Mouse (Mus musculus): ENCODE data around the gene Gm20696. TPM values are rescaled to one million over a fixed set of nuclear protein-coding genes. Genes with fewer than 3 reads are reported as not detected.

Gm20696 gene
- polyA plus RNA-seq, 3 experiments from 2014 or later, result 0.88 to 21.2 (median 18.7) TPM

- no peak for ATAC-seq
Observed at GRCm38 (mm10) chr6:99385059-99385604, 281.5 kb downstream of the Gm20696 start.

- ATAC-seq, result no peak
Observed at GRCm38 (mm10) chr6:99383846-99384472, 282.6 kb downstream of the Gm20696 start.

GRCm38 (mm10) chr6:99380146-99380545 is 286.5 kb downstream of the Gm20696 start:
- peak; percentile 72 for ATAC-seq

- no peak for ATAC-seq
Observed at GRCm38 (mm10) chr6:99378997-99379710, 287.4 kb downstream of the Gm20696 start.

GRCm38 (mm10) chr6:99377716-99378115 is 288.9 kb downstream of the Gm20696 start:
- ATAC-seq, result no peak

- ATAC-seq, result no peak
Observed at GRCm38 (mm10) chr6:99377131-99377530, 289.5 kb downstream of the Gm20696 start.

GRCm38 (mm10) chr6:99376721-99377120 is 289.9 kb downstream of the Gm20696 start:
- no peak for ATAC-seq

- ATAC-seq, result no peak
Observed at GRCm38 (mm10) chr6:99375865-99376264, 290.7 kb downstream of the Gm20696 start.

GRCm38 (mm10) chr6:99375376-99375775 is 291.2 kb downstream of the Gm20696 start:
- peak; percentile 30 for ATAC-seq

- ATAC-seq, result peak; percentile 69
Observed at GRCm38 (mm10) chr6:99374448-99375271, 291.9 kb downstream of the Gm20696 start.

- ATAC-seq, result no peak
Observed at GRCm38 (mm10) chr6:99372427-99372826, 294.2 kb downstream of the Gm20696 start.

GRCm38 (mm10) chr6:99372016-99372415 is 294.6 kb downstream of the Gm20696 start:
- ATAC-seq, result no peak

GRCm38 (mm10) chr6:99369931-99370330 is 296.7 kb downstream of the Gm20696 start:
- ATAC-seq, result no peak

GRCm38 (mm10) chr6:99369156-99369555 is 297.4 kb downstream of the Gm20696 start:
- ATAC-seq, result no peak

GRCm38 (mm10) chr6:99368118-99368753 is 298.4 kb downstream of the Gm20696 start:
- ATAC-seq, result no peak

- no peak for ATAC-seq
Observed at GRCm38 (mm10) chr6:99364545-99364944, 302.1 kb downstream of the Gm20696 start.

- ATAC-seq, result no peak
Observed at GRCm38 (mm10) chr6:99360581-99360980, 306.0 kb downstream of the Gm20696 start.

GRCm38 (mm10) chr6:99359765-99360499 is 306.7 kb downstream of the Gm20696 start:
- no peak for ATAC-seq

- peak; percentile 55 for ATAC-seq
Observed at GRCm38 (mm10) chr6:99359036-99359698, 307.4 kb downstream of the Gm20696 start.

- ATAC-seq, result no peak
Observed at GRCm38 (mm10) chr6:99357931-99358330, 308.7 kb downstream of the Gm20696 start.

GRCm38 (mm10) chr6:99354338-99354737 is 312.3 kb downstream of the Gm20696 start:
- ATAC-seq, result no peak
